Mouse (Mus musculus) frontal cortex, adult 2 months (tissue): ENCODE measurements around the gene Myo10. TPM values are rescaled to one million over a fixed set of nuclear protein-coding genes. Genes with fewer than 3 reads are reported as not detected.

Experiments
- DNase-seq, 2 experiments: peaks; one replicate each; pipeline ENCODE4 v3.0.0; 2022; ENCODE audit warnings: low spot score in 1 of 2; ENCODE audit errors: extremely low spot score in 1 of 2
- polyA plus RNA-seq: library from polyadenylated mRNA; depleted of rRNA; stranded (reverse); fragments of >200 nt; gene quantifications from 2 replicates; pipeline ENCODE4 v1.2.3, GENCODE M21; 2012

The Myo10 gene
- polyA plus RNA-seq, 1 experiment: 57.3 TPM

- DNase-seq: peak in 1 of 2 experiments; percentile 45
Measured at GRCm38 (mm10) chr15:25754342-25754951, 132.1 kb downstream of the Myo10 start.

- no peak for DNase-seq
Measured at GRCm38 (mm10) chr15:25755536-25755935, 133.2 kb downstream of the Myo10 start.

- DNase-seq: no peak
Measured at GRCm38 (mm10) chr15:25756072-25756471, 133.7 kb downstream of the Myo10 start.

- no peak for DNase-seq
Measured at GRCm38 (mm10) chr15:25758037-25758436, 135.7 kb downstream of the Myo10 start.

GRCm38 (mm10) chr15:25758500-25759086 is 136.3 kb downstream of the Myo10 start:
- DNase-seq: no peak

- peak in 1 of 2 experiments; percentile 60 for DNase-seq
Measured at GRCm38 (mm10) chr15:25760304-25760703, 138.0 kb downstream of the Myo10 start.

GRCm38 (mm10) chr15:25761049-25761448 is 138.7 kb downstream of the Myo10 start:
- no peak for DNase-seq

- DNase-seq: peak in 1 of 2 experiments; percentile 67
Measured at GRCm38 (mm10) chr15:25761800-25762211, 139.5 kb downstream of the Myo10 start.

GRCm38 (mm10) chr15:25762306-25762705 is 140.0 kb downstream of the Myo10 start:
- DNase-seq: no peak

- DNase-seq: no peak
Measured at GRCm38 (mm10) chr15:25763106-25763505, 140.8 kb downstream of the Myo10 start.

- DNase-seq: no peak
Measured at GRCm38 (mm10) chr15:25764653-25765352, 142.5 kb downstream of the Myo10 start.

GRCm38 (mm10) chr15:25767777-25768176 is 145.5 kb downstream of the Myo10 start:
- DNase-seq: peak in 1 of 2 experiments; percentile 58

- no peak for DNase-seq
Measured at GRCm38 (mm10) chr15:25769524-25770255, 147.4 kb downstream of the Myo10 start.

- DNase-seq: no peak
Measured at GRCm38 (mm10) chr15:25771782-25772181, 149.5 kb downstream of the Myo10 start.

GRCm38 (mm10) chr15:25773711-25774513 is 151.6 kb downstream of the Myo10 start:
- peak; percentile 49 to 72 for DNase-seq

- DNase-seq: no peak
Measured at GRCm38 (mm10) chr15:25778937-25779336, 156.6 kb downstream of the Myo10 start.

- DNase-seq: no peak
Measured at GRCm38 (mm10) chr15:25779522-25780191, 157.3 kb downstream of the Myo10 start.

GRCm38 (mm10) chr15:25781053-25781452 is 158.7 kb downstream of the Myo10 start:
- DNase-seq: no peak

GRCm38 (mm10) chr15:25785456-25786390 is 163.4 kb downstream of the Myo10 start:
- no peak for DNase-seq
